Mouse (Mus musculus): Measurements from ENCODE around the gene Oxct2b. TPM values are rescaled to one million over a fixed set of nuclear protein-coding genes. Genes with fewer than 3 reads are reported as not detected.
"Not testable (repeated sequence)": the region's sequence is repeated elsewhere in the genome, so short reads cannot be mapped to it uniquely, and the experiment has no call there.

Gene Oxct2b
- total and polyA plus RNA-seq, 3 experiments, result not detected

GRCm38 (mm10) chr4:123112216-123112764 lies 3.8 kb upstream of the Oxct2b start:
- DNase-seq, result no peak

DNA sequence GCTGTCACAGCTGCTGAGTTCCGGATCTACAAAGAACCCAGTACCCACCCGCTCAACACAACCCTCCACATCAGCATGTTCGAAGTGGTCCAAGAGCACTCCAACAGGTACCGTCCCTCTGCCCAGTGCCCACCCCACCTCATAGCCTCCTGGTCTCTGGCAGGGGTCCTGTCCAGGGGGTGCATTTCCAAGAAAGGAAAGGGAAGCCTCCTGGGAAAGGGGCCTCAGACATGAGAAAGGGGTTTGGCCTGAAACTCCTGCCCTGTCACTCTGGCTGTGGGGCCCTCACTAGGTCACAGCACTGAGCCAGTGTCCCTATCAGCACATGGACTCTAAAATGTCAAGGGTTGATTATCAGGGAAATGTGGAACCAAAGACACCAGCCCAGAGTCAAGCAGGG lies 1.4 kb upstream of the Oxct2b start:
- DNase-seq, result not testable (repeated sequence)

DNA sequence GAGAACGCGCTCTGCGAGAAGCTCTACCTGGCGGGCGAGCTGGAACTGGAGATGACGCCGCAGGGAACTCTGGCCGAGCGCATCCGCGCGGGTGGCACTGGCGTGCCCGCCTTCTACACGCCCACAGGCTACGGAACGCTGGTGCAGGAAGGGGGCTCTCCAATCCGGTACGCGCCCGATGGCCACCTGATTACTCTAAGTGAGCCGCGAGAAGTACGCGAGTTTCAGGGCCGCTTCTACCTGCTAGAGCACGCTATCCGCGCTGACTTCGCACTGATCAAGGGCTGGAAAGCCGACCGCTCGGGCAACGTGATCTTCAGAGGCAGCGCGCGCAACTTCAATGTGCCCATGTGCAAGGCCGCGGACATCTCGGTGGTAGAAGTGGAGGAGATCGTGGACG lies 574 bp downstream of the Oxct2b start:
- DNase-seq, result not testable (repeated sequence)

DNA sequence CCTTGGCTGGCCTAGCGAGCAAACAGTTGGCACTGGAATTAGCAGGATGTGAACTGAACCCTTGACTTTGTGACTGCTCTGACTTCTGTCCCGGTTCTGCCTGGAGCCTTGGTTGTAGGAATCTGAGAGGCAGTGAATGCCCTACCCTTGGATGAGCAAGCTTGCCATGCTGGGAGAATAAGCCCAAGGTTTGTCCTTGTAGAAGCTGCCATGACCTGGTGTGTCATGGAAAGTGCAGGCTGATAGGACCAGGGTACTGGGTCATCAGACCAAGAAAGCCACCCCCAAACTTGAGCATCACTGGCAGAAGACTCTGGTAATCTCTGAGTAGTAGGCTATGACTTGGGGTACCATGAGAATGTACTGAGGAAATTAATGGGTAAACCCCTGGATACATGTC lies 5.2 kb downstream of the Oxct2b start:
- DNase-seq, result peak; percentile 61

DNA sequence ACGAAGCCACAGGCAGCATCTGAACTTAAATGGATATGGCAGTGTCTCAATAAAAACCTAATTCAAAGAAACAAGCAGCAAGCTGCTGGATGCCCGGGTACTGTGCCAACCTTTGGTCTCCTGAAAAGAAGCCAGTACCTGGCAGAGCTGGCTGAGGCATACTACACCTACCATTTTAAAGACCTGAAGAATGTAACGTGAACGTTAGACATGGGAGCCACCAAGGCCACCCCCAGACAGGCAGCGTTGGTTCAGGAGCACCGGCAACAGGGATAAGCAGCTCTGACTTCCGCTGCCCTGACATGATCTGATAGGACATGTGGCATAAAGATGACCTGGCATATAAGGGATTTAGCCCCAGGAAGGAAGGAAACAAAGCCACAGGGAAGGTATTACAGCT lies 10.6 kb downstream of the Oxct2b start:
- DNase-seq, result no peak

GRCm38 (mm10) chr4:123127051-123127450 lies 11.0 kb downstream of the Oxct2b start:
- DNase-seq, result no peak

DNA sequence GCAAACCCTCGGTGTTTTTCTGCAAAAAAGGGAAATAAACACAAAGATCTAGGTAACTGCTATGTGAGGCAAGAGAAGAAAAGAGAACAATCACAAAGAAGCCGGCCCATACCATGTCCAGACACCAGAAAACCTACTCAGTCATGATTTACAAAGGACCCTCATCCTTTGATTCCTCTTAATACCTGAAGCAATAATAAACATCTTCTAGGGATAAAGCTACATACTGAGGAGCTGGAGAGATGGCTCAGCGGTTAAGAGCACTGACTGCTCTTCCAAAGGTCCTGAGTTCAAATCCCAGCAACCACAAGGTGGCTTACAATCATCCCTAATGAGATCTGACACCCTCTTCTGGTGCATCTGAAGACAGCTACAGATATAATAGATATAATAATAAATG lies 21.5 kb downstream of the Oxct2b start:
- no peak for DNase-seq

- DNase-seq, result peak; percentile 89
Measured at GRCm38 (mm10) chr4:123139513-123140154, 23.6 kb downstream of the Oxct2b start, which contains the start of gene Ppie. Gene Ppie, minus strand, starts transcription at chr4:123139951.

GRCm38 (mm10) chr4:123147446-123148150 lies 31.5 kb downstream of the Oxct2b start:
- DNase-seq, result no peak

- DNase-seq, result no peak
Measured at GRCm38 (mm10) chr4:123152003-123152402, 35.9 kb downstream of the Oxct2b start.

DNA sequence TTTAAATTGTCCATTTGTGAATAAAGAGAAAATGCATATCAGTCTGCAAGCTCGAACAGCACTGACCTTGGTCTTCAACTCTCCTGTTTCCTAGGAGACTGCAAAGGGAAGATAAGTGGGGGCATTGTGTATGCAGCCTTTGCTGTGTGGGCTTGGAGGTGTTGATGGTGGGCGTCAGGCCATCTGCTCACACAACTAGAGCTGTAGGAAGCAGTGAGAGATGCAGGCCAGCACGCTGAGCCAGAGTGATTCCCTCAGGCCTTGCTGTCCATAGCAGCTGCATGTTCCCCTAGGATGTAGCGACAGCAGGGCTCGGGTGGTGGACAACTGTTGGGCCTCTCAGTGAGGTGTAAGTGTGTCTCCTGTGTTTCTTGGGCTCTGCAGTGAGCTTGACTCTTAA lies 36.9 kb downstream of the Oxct2b start:
- DNase-seq, result no peak

- peak; percentile 34 for DNase-seq
Measured at GRCm38 (mm10) chr4:123155004-123155403, 38.9 kb downstream of the Oxct2b start.

DNA sequence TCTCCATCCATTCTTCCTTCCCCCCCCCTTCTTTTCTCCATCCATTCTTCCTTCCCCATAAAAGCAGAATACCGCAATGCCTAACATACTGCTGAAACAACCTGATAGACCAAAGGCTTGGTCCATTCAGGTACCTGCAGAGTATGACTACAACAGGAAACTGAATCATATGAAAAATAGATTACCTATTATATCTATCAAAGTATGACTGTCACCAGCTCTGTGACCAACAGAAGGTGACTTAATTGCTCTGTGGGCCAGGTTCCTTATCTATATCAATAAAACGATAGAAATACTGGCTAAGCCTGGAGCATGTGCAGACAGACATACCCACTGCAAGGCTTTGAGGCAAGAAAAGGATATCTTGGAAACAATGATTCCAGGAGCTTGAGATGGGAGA lies 39.4 kb downstream of the Oxct2b start:
- DNase-seq, result no peak

DNA sequence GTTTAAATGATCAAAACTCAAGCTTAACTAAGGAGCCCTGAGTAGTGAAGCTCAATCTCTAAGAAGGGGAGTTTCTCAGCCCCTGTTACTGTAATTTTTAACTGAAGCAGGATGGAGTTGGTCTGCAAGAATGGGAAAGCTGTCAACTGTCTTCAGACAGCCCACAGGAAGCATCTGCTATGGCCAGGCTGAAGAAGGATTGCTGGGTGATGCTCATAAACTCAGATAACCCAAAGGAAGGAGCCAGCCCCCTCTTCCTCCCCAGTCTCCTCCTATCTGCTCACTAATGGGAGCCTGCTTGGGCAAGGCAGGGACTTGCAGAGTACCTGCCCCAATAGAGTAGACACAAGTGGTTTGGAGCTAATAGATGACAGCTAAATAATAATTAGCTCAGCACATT lies 39.8 kb downstream of the Oxct2b start:
- no peak for DNase-seq

- no peak for DNase-seq
Measured at GRCm38 (mm10) chr4:123160571-123160970, 44.5 kb downstream of the Oxct2b start.

GRCm38 (mm10) chr4:123161251-123161650 lies 45.2 kb downstream of the Oxct2b start:
- not testable (repeated sequence) for DNase-seq

- DNase-seq, result no peak
Measured at GRCm38 (mm10) chr4:123162305-123162917, 46.3 kb downstream of the Oxct2b start.

GRCm38 (mm10) chr4:123164157-123164556 lies 48.1 kb downstream of the Oxct2b start:
- DNase-seq, result peak; percentile 28

Other genes starting within 250 kb of the Oxct2b start
- 100 to 1,000 TPM; 140 to 168 TPM for gene Cap1, start 230.2 kb upstream of the Oxct2b start, total RNA-seq (2021)
- 28.0 and 30.0 TPM in 2 replicates for gene Cap1, start 230.2 kb upstream of the Oxct2b start, polyA plus RNA-seq (2012; rRNA removed)
- gene Mfsd2a, start 155.1 kb upstream of the Oxct2b start, total RNA-seq (2021), result 10 to 100 TPM in 1 of 2 experiments, 1 to 10 TPM in 1; 3.7 to 28.5 TPM
- gene Mfsd2a, start 155.1 kb upstream of the Oxct2b start, polyA plus RNA-seq (2012; rRNA removed), result 0.46 and 0.62 TPM in 2 replicates
- 1 to 10 TPM; 1.6 to 2.6 TPM for gene Mycl, start 120.6 kb upstream of the Oxct2b start, total RNA-seq (2021)
- 0.54 and 1.2 TPM in 2 replicates for gene Mycl, start 120.6 kb upstream of the Oxct2b start, polyA plus RNA-seq (2012; rRNA removed)
- 10 to 100 TPM; 17.0 to 21.8 TPM for gene Trit1, start 99.7 kb upstream of the Oxct2b start, total RNA-seq (2021)
- gene Trit1, start 99.7 kb upstream of the Oxct2b start, polyA plus RNA-seq (2012; rRNA removed), result 3.4 and 4.3 TPM in 2 replicates
- not detected for gene Bmp8b, start 11.1 kb upstream of the Oxct2b start, total RNA-seq (2021)
- 0.03 and 0.17 TPM in 2 replicates for gene Bmp8b, start 11.1 kb upstream of the Oxct2b start, polyA plus RNA-seq (2012; rRNA removed)
- 10 to 100 TPM; 42.4 to 59.1 TPM for gene Ppie, start 23.7 kb downstream of the Oxct2b start, total RNA-seq (2021)
- 9.1 and 10.5 TPM in 2 replicates for gene Ppie, start 23.7 kb downstream of the Oxct2b start, polyA plus RNA-seq (2012; rRNA removed)
- 1 to 10 TPM; 3.1 to 5.4 TPM for gene Hpcal4, start 67.0 kb downstream of the Oxct2b start, total RNA-seq (2021)
- 3.1 and 4.9 TPM in 2 replicates for gene Hpcal4, start 67.0 kb downstream of the Oxct2b start, polyA plus RNA-seq (2012; rRNA removed)
- 10 to 100 TPM; 38.8 to 82.5 TPM for gene Nt5c1a, start 85.2 kb downstream of the Oxct2b start, total RNA-seq (2021)
- 21.3 and 23.3 TPM in 2 replicates for gene Nt5c1a, start 85.2 kb downstream of the Oxct2b start, polyA plus RNA-seq (2012; rRNA removed)
- 10 to 100 TPM in 1 of 2 experiments, 1 to 10 TPM in 1; 4.3 to 11.5 TPM for gene Heyl, start 117.3 kb downstream of the Oxct2b start, total RNA-seq (2021)
- gene Heyl, start 117.3 kb downstream of the Oxct2b start, polyA plus RNA-seq (2012; rRNA removed), result 4.5 and 5.9 TPM in 2 replicates
- gene Pabpc4, start 146.1 kb downstream of the Oxct2b start, total RNA-seq (2021), result 100 to 1,000 TPM in 1 of 2 experiments, 10 to 100 TPM in 1; 98.9 to 110 TPM
- 270 and 277 TPM in 2 replicates for gene Pabpc4, start 146.1 kb downstream of the Oxct2b start, polyA plus RNA-seq (2012; rRNA removed)
- not detected for gene Oxct2a, start 207.4 kb downstream of the Oxct2b start, total RNA-seq (2021)
- gene Oxct2a, start 207.4 kb downstream of the Oxct2b start, polyA plus RNA-seq (2012; rRNA removed), result not detected in 2 replicates
- under 1 TPM in 1 of 2 experiments, not detected in 1; 0.21 TPM for gene Bmp8a, start 227.0 kb downstream of the Oxct2b start, total RNA-seq (2021)
- gene Bmp8a, start 227.0 kb downstream of the Oxct2b start, polyA plus RNA-seq (2012; rRNA removed), result 0.17 and 0.18 TPM in 2 replicates

All from adrenal gland, adult 2 months (tissue).